Mouse (Mus musculus) heart, embryonic 10.5 days (tissue): ENCODE data around the gene Mrpl28. TPM values are rescaled to one million over a fixed set of nuclear protein-coding genes. Genes with fewer than 3 reads are reported as not detected.
"Not testable (repeated sequence)": the region's sequence is repeated elsewhere in the genome, so short reads cannot be mapped to it uniquely, and the experiment has no call there.

Source experiments
- DNase-seq: peaks from one replicate; pipeline ENCODE4 v3.0.0-alpha.2; 2017; ENCODE audit warnings: low spot score
- H3K27ac ChIP-seq: fragments of 300-500 bp; sonication (generic); 2 replicates; pipeline ENCODE4 v1.5.1; 2016; ENCODE audit warnings: mild to moderate bottlenecking
- H3K27me3 ChIP-seq: fragments of 300-500 bp; sonication (generic); 2 replicates; pipeline ENCODE4 v1.6.1; 2016; ENCODE audit warnings: mild to moderate bottlenecking; ENCODE audit not compliant: poor library complexity, insufficient read depth, severe bottlenecking
- H3K36me3 ChIP-seq: fragments of 300-500 bp; sonication (generic); 2 replicates; pipeline ENCODE4 v1.6.1; 2016; ENCODE audit warnings: mild to moderate bottlenecking, moderate library complexity
- H3K4me1 ChIP-seq: fragments of 300-500 bp; sonication (generic); 2 replicates; pipeline ENCODE4 v1.6.1; 2016; ENCODE audit warnings: mild to moderate bottlenecking
- H3K4me3 ChIP-seq: fragments of 300-500 bp; sonication (generic); 2 replicates; pipeline ENCODE4 v1.5.1; 2016; ENCODE audit warnings: mild to moderate bottlenecking, moderate library complexity
- H3K9me3 ChIP-seq: fragments of 300-500 bp; sonication (generic); 2 replicates; pipeline ENCODE4 v1.6.1; 2016; ENCODE audit warnings: mild to moderate bottlenecking, moderate library complexity
- WGBS: fragments of 180-500 bp; shearing (Covaris S2); methylation state at CpG from one replicate; pipeline ENCODE4 v1.1.7; 2016; 5-methylcytosine and 5-hydroxymethylcytosine counted together
- polyA plus RNA-seq: library from polyadenylated mRNA; unstranded; fragments of >200 nt; fragmentation: Nextera tagmentation; extraction: Ambion mirVana; gene quantifications from 2 replicates; pipeline ENCODE4 v1.2.1, GENCODE M21; 2016

Mrpl28 gene
- polyA plus RNA-seq: 273 and 284 TPM in 2 replicates

DNA sequence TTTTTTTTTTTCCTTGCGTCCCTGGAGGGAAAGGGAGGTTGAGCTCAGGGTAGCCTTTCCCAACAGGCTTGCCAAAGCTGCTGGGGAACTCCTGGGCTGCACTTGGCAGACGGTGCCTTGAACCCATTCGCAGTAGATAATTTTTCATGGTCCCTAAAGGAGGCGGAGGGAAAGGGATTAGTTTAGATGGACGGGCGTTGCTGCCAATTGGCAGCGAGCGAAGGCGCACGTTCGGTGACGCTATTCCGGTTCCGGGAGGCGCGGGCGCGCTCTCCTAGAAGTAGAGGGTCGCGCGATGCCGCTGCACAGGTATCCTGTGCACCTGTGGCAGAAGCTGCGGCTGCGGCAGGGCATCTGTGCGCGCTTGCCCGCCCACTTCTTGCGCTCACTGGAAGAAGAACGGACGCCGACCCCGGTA, at the start of gene Mrpl28:
Mrpl28 (plus strand) TSS at position 234 of the 418 bp plus-strand sequence.
- WGBS: under 1% methylated on average over 32 of the region's 32 CpGs
- peak within 1 kb of the TSS; percentile 94 for H3K4me3 ChIP-seq
- no peaks in the 10 kb centered on the region for H3K9me3 ChIP-seq
- DNase-seq: peak; percentile 96
- peak within 1 kb of the TSS; percentile 87 for H3K27ac ChIP-seq
- H3K27me3 ChIP-seq: peaks cover 21% of the 10 kb centered on the region
- H3K36me3 ChIP-seq: peaks cover 34% of the 10 kb centered on the region
- peaks cover 27% of the 10 kb centered on the region for H3K4me1 ChIP-seq

DNA sequence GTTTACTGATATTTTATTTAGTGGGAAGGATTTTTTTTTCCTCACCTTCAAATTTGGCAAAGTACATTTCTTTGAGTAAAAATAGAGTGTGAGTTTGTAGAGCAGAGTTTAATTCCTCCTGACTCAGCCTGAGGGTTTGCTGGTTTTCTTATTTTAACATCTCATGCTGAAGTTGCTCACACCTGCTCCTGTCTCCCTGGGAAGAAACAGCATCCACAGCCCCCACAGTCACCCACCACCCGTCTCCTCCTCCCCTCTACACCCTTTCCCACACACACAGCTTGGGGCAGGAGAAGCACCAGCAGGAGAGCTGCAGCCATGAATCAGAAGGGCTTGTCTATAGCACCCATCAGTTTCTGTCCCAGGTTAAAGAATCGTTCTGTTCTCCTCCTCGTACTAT, 48.1 kb upstream of the Mrpl28 start:
- 56% methylated on average over 3 of the region's 3 CpGs for WGBS
- no peaks in the 10 kb centered on the region for H3K4me1 ChIP-seq
- no peak for DNase-seq
- H3K27me3 ChIP-seq: peaks cover 13% of the 10 kb centered on the region; the same call in 1 of the 2 replicates
- no peaks in the 10 kb centered on the region for H3K9me3 ChIP-seq
- no peak overlapping the region for H3K4me3 ChIP-seq
- H3K36me3 ChIP-seq: no peaks in the 10 kb centered on the region
- H3K27ac ChIP-seq: no peak overlapping the region

DNA sequence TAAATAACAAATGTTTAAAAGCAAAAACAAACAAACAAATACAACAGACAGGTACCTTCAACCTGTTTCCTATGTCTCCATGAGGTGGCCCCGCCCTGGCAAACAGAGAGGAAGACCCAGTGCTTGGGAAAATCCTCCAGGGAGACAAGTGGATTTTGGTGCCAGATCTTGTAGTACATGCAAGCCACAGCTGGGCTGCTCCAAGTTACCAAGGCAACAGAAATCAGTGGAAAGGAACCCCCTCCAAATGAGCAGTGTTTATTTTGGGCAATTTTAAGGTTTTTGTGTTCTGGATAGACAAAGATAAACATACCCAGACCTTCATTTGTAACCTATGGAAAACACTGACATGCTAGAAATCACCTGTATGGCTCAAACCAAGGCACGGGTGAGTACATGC, 44.4 kb upstream of the Mrpl28 start:
- DNase-seq: no peak
- WGBS: 83% methylated on average over 2 of the region's 2 CpGs
- Histone ChIP-seq H3K36me3 (peaks cover 16% of the 10 kb centered on the region), H3K27me3 (0 out of 2 replicates have a peak, but pooled peaks cover 7% of the 10 kb centered on the region), H3K27ac (no peak overlapping the region), H3K4me3 (no peak overlapping the region), H3K9me3 (no peaks in the 10 kb centered on the region), H3K4me1 (0 out of 2 replicates have a peak, but pooled peaks cover 4% of the 10 kb centered on the region)

DNA sequence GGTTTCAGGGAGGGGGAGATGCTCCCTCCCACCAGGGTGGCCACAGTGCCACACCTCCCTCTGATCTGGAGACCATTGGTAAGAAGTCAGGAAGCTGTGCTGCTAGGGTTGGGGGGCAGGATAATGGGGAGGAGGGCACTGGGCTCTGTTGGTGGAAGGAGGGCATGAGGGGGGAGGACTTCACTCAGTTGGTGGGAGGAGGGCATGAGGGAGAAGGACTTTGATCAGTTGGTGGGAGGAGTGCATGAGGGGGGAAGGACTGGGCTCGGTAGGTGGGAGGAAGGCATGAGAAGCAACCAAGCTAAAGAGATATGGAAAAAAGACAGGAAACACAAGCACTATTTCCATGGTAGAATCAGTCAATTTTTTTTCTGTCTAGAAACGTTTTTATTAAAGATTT, 42.4 kb upstream of the Mrpl28 start:
- H3K4me3 ChIP-seq: no peak overlapping the region
- no peak overlapping the region for H3K27ac ChIP-seq
- H3K9me3 ChIP-seq: no peaks in the 10 kb centered on the region
- H3K4me1 ChIP-seq: 0 out of 2 replicates have a peak, but pooled peaks cover 4% of the 10 kb centered on the region
- H3K36me3 ChIP-seq: peaks cover 16% of the 10 kb centered on the region
- H3K27me3 ChIP-seq: 0 out of 2 replicates have a peak, but pooled peaks cover under 1% of the 10 kb centered on the region
- 36% methylated on average over 2 of the region's 2 CpGs for WGBS
- DNase-seq: no peak

DNA sequence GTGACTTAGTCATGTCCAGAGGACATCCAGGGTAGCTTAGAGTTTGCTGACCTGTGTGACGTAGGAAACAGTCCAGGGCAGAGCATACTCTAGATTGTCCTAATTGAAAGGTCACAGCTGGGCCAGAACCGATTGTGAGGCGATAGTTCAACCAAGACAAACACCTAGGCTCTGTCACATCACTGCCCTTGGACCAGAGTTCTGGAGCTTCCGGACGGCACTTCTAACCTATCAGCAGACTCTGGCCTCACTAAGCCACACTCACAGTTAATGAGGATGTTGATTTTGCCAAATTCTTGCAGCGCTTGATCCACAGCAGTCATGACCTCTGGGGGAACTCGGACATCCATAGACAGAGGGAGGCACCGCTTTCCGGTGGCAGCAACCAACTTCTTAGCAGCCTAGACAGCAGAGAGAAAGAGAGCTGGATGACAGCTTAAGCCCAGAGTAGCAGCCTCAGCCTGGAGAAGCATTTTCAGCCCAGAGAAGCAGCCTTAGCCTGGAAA, 36.2 kb upstream of the Mrpl28 start:
- Histone ChIP-seq H3K9me3 (no peaks in the 10 kb centered on the region), H3K36me3 (peaks cover 23% of the 10 kb centered on the region), H3K27ac (no peak overlapping the region), H3K4me3 (no peak overlapping the region), H3K27me3 (no peaks in the 10 kb centered on the region), H3K4me1 (no peaks in the 10 kb centered on the region; the same call in 1 of the 2 replicates)
- DNase-seq: no peak
- WGBS: 83% methylated on average over 9 of the region's 9 CpGs

DNA sequence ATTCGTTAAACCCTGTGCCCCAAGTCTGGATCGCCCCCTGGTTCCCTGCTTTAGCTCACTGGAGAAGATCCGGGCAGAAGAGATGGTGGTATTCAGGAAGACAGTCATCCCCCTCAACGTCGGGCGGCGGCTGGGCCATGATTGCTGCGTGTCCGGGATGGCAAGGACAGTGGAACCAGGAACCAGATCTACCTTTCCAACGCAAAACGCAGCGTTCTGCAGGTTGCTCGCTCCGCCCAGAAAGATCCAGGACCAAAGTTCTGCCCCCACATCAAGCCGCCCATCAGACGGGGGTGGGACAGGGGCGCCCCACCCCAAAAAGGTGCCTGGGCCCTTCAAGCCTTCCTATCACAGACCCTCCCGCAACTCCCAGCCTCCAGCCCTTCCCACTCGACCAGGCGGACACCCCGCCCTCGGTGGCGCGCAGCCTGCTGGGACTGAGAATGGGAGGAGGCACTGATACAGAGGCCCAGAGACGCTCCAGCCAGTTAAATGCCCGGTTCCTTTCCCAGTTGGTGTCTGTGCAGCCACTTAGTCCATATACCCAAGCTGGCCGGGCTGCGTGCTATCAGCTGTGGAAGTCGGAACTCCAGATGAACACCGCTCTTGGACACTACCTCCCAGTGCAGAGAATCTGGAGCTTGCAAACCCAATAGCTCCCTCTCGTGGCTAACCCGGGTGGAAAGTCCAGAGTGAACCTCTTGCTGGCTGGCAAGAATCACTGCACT, 33.2 kb upstream of the Mrpl28 start, which contains the start of gene Decr2:
Decr2 (minus strand) TSS at position 433 of the 728 bp plus-strand sequence.
- peak; percentile 95 for DNase-seq
- Histone ChIP-seq H3K9me3 (no peaks in the 10 kb centered on the region), H3K4me1 (peaks cover 12% of the 10 kb centered on the region), H3K27me3 (no peaks in the 10 kb centered on the region), H3K27ac (peak within 1 kb of the TSS; percentile 84), H3K4me3 (peak within 1 kb of the TSS; percentile 68), H3K36me3 (peaks cover 24% of the 10 kb centered on the region)
- 2% methylated on average over 32 of the region's 32 CpGs for WGBS

DNA sequence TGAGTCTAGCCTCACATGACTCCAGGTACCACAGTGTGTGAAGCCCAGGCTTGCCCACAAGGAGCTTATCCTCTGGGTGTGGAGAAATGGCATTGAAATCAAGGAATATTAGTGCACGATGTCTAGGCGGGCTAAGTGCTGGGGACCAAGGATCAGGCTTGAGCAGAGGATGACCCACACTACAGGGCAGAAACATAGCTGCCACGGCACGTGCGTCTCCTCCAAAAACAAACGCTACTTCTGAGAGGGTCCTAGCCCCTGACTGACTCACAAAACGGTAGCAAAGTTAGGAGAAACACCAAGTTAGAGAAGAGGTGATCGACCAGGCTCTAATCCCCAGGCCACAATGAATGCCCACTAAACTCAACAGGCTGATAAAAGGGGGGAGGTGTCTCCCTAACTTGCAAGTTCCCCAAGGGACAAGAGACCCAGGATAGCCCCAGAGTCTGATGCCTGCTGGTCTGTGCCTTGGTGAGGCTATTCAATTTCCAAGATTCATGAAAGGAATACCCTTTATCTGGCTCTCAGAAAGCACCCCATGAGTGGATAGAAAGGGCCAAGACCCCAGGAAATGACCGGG, 28.7 kb upstream of the Mrpl28 start:
- peak overlapping the region; percentile 98 for H3K27ac ChIP-seq
- no peak for DNase-seq

DNA sequence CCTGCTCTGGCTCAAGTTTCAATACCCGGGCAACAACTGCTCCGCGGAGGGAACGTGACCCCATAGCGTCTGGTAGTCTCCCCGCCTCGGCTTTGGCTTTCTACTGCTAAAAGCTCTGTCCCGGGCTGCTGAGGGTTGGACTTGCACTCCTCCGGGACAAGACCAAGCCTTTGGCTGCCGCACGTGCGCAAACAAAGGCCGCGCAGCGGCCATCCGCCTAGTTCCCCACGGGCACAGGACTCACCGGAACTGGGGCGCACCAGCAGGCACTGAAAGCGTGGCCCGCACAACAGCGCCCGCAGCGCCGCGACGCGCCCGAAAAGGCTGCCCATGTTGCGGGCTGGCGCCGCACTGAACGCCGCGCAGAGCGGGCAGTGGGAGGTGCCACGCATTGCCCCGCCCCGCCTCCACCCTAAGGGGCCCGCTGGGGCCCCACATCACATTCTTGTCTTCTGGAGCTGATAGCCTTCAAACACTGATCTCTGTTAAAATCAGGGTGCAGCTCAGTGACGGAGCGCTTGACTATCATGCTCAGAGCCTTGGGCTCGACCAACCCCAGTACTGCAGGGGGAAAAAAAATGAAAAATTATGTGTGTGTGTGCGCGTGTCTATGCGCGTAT, 28.1 kb upstream of the Mrpl28 start, which contains the start of gene Nme4:
Nme4 (minus strand) TSS at position 482 of the 620 bp plus-strand sequence.
- H3K4me1 ChIP-seq: peaks cover 18% of the 10 kb centered on the region
- no peaks in the 10 kb centered on the region for H3K9me3 ChIP-seq
- peaks cover 20% of the 10 kb centered on the region for H3K36me3 ChIP-seq
- H3K27me3 ChIP-seq: no peaks in the 10 kb centered on the region
- peak within 1 kb of the TSS; percentile 88 for H3K4me3 ChIP-seq
- peak within 1 kb of the TSS; percentile 98 for H3K27ac ChIP-seq
- 4% methylated on average over 47 of the region's 47 CpGs for WGBS
- peak; percentile 89 for DNase-seq

More for the DNA sequence above, 28.7 kb upstream of the Mrpl28 start:
- no peaks in the 10 kb centered on the region for H3K9me3 ChIP-seq
- 20% methylated on average over 9 of the region's 9 CpGs for WGBS
- peaks cover 20% of the 10 kb centered on the region for H3K36me3 ChIP-seq
- H3K4me3 ChIP-seq: peak overlapping the region; percentile 88
- H3K27me3 ChIP-seq: no peaks in the 10 kb centered on the region
- peaks cover 18% of the 10 kb centered on the region for H3K4me1 ChIP-seq

DNA sequence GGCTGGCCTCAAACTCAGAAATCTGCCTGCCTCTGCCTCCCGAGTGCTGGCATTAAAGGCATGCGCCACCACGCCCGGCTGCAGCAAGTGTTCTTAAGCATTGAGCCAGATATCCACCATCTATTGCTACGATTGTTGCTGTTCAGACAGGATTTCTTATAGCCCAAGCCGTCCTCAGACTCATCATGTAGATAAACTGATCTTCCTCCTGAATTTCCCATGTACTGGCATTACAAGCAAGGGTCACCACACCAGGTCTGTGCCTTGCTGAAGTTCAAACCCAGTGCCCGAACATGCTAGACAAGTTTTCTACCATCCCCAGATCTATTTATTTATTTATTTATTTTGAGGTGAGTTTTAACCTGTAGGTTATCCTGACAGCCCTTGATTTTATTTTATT, 24.8 kb upstream of the Mrpl28 start:
- no peak for DNase-seq
- Histone ChIP-seq H3K27ac (no peak overlapping the region), H3K36me3 (peaks cover 3% of the 10 kb centered on the region; the same call in 1 of the 2 replicates), H3K27me3 (no peaks in the 10 kb centered on the region), H3K9me3 (no peaks in the 10 kb centered on the region), H3K4me3 (no peak overlapping the region), H3K4me1 (peaks cover 21% of the 10 kb centered on the region)
- 89% methylated on average over 7 of the region's 7 CpGs for WGBS

DNA sequence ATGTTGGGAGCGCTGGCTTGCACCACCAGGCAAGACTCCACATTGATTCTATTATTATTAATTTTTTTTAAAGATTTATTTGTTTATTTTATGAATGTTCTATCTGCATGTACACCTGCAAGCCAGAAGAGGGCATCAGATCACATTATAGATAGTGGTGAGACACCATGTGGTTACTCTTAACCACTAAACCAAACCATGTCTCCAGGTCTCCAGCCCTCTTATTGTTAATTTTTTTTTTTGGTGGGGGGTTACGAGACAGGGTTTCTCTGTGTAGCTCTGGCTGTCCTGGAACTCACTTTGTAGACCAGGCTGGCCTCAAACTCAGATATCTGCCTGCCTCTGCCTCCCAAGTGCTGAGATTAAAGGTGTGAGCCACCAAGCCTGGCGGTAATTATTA, 24.0 kb upstream of the Mrpl28 start:
- not testable (repeated sequence) for H3K36me3 ChIP-seq, H3K27me3 ChIP-seq, H3K9me3 ChIP-seq, DNase-seq, H3K27ac ChIP-seq, H3K4me3 ChIP-seq
- WGBS: 71% methylated on average over 3 of the region's 3 CpGs
- H3K4me1 ChIP-seq: peaks cover 16% of the 10 kb centered on the region

DNA sequence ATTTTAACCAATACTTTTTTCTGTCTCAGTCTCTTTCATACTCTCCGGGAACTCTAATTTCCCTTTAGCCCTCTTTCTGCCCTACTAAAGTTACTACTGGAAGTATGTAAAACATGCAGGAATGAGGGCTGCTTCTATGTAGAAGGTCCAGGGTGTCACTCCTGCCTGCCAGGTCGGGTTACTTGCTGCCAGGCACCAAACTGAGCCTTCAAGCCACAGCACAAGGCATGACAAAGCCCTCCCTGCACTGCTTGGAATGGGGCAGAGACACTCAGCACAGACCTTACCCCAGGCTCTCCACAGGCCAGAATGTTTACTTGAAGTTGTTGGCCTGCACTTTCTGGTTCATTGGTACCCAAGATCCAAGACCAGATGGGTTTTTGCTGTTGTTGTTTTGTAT, 23.1 kb upstream of the Mrpl28 start:
- no peaks in the 10 kb centered on the region for H3K9me3 ChIP-seq

DNA sequence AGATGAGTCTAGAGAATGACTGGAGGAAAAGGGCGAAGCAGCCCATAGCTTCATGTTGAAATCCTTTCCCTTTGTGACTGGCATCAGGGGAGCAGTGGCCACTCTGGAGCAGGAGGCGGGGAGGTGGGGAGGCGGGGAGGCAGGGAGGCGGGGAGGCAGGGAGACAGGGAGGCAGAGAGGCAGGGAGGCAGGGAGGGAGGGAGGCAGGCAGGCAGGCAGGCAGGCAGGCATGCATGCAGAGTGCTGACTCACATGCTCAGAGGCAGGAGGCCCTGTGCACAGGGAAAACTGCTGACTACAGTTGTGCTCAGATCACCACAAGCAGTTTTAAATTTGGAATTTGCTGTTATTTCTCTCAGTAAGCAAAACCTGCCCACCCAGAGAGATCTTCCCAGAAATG, 21.8 kb upstream of the Mrpl28 start:
- DNase-seq: no peak
- WGBS: 34% methylated on average over 4 of the region's 4 CpGs
- Histone ChIP-seq H3K36me3 (no peaks in the 10 kb centered on the region), H3K9me3 (no peaks in the 10 kb centered on the region), H3K4me1 (peaks cover 3% of the 10 kb centered on the region), H3K27ac (peak overlapping the region; percentile 42; the same call in 1 of the 2 replicates), H3K27me3 (no peaks in the 10 kb centered on the region), H3K4me3 (no peak overlapping the region)

More for the DNA sequence above, 23.1 kb upstream of the Mrpl28 start:
- WGBS: 42% methylated on average over 2 of the region's 2 CpGs
- Histone ChIP-seq H3K27ac (no peak overlapping the region), H3K4me3 (no peak overlapping the region), H3K27me3 (no peaks in the 10 kb centered on the region), H3K4me1 (peaks cover 7% of the 10 kb centered on the region), H3K36me3 (no peaks in the 10 kb centered on the region)
- DNase-seq: no peak
